Mouse (Mus musculus): ENCODE measurements around the gene Tm4sf19.
A peak's percentile ranks its signal among the peaks of the same experiment; 100 is the strongest.

Tm4sf19 gene

GRCm38 (mm10) chr16:32400267-32400666 is at the start of gene Tm4sf19:
Tm4sf19 (plus strand) TSS chr16:32400506.
- DNase-seq, result no peak

- peak; percentile 50 to 60 for DNase-seq
These were observed 49.5 kb upstream of the Tm4sf19 start for GRCm38 (mm10) chr16:32350776-32351175.

GRCm38 (mm10) chr16:32363530-32363929 is 36.8 kb upstream of the Tm4sf19 start:
- DNase-seq, result no peak

- peak; percentile 28 to 58 for DNase-seq
These were observed 29.0 kb upstream of the Tm4sf19 start for GRCm38 (mm10) chr16:32371351-32371750.

DNA sequence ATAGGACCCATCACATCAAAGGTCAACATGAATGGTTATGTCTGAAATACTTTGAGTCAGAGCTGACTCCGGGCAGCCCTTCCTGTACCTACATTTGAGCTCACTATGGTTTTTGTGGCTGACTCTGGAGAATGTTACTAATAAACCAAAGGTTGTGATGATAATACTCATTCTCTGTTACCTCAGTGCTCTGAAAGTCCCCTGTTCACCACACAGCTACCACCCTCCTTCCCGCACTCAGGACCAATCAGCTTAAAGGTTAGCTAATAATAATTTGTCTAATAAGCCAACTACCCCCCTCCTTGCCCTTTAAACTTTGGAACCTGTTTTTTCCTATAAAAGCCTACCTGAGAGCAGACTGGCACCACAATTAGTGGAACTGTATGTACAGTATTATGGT is 20.7 kb upstream of the Tm4sf19 start:
- no peak for DNase-seq

GRCm38 (mm10) chr16:32382901-32383300 is 17.4 kb upstream of the Tm4sf19 start:
- no peak for DNase-seq

GRCm38 (mm10) chr16:32384885-32385284 is 15.4 kb upstream of the Tm4sf19 start:
- no peak for DNase-seq

DNA sequence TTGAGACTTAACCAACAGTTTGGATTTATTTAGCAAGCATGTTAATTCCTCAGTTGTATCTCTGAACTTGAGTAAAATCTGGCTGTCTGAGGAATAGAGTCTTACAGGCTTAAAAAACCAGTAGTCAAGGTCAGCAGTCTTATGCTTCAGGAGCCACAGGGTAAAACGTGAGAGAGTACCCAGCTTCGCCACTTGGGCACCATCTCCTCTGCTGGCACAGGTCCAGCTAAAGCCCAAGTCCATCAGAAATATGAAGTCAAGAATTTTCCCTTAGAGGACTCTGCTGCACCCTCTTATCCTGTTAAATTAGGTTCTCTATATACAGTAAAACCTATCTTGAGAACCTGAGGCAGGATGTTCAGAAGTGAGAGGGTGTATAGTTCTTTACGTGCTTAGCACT is 13.5 kb upstream of the Tm4sf19 start:
- peak in 1 of 2 experiments; percentile 32 for DNase-seq

- no peak for DNase-seq
These were observed 11.3 kb upstream of the Tm4sf19 start for GRCm38 (mm10) chr16:32389049-32389448.

DNA sequence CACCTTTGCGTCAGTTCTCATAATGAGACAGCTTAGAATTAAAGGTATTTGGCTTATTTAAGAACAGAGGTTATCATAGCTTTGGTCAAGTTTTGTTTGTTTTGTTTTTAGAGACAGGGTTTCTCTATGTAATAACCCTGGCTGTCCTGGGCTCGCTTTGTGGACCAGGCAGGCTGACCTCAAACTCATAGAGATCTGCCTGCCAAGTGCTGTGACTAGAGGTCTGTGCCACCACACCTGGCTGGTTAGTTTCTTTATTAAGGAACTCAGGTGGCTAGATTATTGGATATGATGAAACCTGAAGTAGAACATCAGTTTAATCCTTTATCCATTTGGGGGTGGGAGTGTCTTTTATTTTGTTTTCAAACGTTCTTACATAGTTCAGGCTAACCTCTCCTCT is 10.5 kb upstream of the Tm4sf19 start:
- no peak for DNase-seq

DNA sequence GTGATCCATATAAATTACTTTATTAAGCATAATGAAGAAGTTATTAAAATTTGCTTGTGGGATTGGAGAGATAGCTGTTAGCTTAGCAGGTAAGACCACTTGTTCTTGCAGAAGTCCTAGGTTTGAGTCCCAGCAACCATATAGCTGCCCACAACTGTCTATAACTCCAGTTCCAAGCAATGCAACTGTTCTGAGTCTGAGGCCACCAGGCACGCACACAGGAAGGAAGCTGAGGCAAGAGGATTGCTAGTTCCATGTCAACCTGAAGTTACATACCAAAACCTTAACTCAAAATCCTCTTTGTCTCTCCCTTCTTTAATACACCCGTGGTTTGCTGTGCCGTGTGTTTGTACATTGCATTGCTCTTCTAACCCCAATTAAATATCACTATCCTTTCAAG is 9.4 kb upstream of the Tm4sf19 start:
- DNase-seq, result no peak

DNA sequence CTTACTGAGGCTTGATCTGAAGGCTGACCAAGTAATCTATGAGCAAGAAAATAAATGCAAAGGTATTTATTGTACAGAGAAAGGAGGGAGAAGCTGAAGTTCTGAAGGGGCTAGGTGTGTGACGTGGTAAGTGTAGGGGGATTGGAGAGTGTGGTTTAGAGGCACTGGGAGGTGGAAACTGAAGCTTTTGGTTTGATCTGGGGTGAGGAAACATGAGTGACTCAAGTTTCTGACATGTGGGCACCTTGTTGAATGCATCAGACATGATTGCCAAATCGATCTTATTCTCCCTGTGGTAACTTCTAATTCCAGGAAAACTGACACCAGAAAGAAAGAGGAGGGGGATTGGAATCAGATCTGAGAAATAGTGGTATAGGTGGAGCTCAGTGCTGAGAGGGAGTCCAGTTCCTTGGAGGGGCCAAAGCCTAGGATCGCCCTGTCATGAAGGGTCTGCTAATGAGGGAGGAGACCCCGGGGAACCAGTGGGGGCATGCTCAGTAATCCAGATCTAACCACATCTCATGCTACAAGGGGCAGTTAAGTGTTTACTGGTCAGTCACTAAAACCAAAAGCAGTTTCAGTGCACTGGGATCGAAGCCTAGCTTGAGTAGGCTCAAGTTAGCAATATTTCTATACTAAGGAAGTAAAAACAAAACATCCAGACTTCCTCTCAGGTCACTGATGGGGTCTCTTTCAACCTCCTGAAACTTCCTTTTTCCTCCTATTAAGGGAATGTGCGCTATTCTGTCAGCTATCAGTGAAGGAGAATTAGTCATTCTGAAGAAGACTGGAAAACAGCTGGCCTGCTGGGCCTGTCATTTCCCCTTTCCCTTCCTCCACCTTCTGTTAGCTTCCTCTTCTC is 4.4 kb upstream of the Tm4sf19 start:
- DNase-seq, result no peak

GRCm38 (mm10) chr16:32396541-32396835 is 3.8 kb upstream of the Tm4sf19 start:
- DNase-seq, result no peak

DNA sequence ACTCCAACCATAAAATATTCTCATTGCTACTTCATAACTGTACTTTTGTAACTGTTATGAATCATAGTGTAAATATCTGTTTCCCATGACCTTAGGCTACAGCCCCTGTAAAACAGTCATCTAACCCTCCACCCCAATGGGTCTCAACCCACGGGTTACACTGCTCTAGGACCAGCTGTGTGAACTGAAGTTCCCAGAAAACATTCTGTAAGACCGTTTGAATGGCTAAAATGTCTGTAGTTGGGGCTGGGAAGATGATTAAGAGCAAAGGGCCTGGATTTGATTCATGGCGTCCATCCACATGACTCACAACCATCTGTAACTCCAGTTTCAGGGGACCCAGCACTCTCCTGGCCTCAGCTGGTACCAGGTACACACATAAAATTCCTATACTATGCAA is 2.1 kb upstream of the Tm4sf19 start:
- no peak for DNase-seq

DNA sequence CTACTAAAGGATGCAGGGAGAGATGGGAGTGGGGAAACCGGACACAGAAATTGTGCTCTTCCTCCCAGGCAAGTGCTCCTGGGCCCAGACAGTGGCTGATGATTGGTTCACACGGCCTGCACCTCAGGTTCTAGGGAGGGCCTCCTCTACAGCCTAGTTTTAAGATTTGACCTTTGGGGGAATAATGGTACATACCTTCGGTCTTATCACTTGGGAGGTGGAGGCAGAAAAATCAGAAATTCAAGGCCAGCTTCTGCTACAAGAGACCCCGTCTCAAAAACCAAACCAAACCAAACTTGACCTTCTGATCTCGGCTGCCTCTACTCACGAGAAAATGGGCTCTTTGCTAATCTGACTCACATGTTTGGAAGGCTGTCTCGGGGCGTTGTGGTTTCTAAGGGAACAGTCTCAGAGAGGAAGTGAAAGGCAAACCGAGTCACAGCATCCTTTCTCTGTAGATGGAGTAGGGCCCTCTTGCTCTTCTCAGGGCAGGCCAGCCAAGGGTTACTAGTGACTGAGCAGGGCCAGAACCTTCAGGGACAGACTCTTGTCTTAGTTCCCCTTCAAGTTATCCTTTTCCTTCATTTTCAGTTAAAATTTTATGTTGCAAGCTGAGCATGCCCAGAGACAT is 1.1 kb downstream of the Tm4sf19 start:
- DNase-seq, result no peak

DNA sequence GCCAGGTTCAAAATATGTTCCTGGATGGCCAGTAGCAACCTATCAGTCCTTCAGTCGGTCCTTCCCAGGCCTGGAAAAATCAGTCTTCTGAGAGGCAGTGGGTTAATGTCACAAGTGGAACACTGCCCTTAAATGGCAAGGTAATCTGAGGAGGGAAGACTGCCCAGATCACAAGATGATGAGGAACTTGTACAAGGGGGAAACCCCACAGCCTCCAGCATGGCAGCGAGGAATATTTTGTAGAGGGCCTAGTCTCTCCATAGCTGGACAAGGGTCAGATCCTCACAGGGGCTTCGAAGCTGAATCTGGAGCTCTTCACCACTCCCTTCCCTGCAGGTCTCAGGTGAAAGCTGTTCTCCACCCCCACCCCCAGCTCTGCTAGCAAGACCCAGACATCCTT is 2.5 kb downstream of the Tm4sf19 start:
- no peak for DNase-seq

GRCm38 (mm10) chr16:32405716-32406115 is 5.4 kb downstream of the Tm4sf19 start:
- no peak for DNase-seq

- no peak for DNase-seq
These were observed 6.4 kb downstream of the Tm4sf19 start for GRCm38 (mm10) chr16:32406671-32407070.

GRCm38 (mm10) chr16:32407730-32408129 is 7.4 kb downstream of the Tm4sf19 start:
- DNase-seq, result no peak

GRCm38 (mm10) chr16:32417457-32417856 is 17.2 kb downstream of the Tm4sf19 start:
- no peak for DNase-seq

DNA sequence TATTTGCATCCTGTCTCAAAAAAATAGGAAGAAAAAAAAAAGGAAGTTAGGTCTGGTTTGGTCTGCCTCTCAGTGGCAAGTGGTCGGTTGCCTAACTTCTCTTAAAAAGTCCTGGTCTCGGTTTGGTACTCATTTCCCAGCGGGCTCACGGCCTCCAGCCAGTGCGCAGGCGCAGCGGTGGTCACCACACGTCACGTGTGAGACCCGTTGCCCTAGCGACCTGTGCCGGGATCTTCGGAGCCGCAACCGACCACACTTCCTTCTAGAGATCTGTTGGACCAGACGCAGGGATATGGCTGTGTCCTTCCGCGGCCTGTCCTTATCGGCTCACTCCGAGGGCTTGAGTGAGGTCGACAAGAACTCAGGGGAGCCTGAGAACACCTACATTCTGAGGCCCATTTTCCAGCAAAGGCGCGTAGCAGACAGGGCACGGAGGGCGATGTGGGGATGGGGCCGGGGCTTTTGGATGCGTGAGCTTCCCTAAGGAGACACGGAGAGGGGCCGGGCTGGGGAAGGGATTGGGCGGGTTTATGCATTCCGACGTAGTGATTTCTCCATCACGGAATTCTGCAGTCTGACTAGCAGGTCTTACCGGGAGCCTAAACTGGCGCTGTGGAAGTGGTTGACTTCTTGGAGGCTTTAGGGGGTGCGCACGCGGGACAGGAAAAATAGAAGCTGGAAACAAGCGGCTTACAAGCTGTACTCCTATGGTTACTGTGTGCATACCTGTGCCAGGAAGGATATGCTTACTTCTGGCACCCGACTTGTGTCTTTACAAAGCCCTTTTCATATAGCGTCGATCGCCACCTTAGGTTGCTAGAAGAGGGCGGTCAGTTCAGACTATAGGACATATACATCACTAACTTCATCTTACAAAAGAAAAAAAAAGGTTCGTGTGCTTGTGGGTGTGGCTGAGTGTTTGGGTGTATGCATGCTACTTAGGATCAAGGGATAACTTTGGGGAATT is 19.5 kb downstream of the Tm4sf19 start, which contains the start of gene Tctex1d2:
TSS of gene Tctex1d2 (plus strand) at position 186 of the 967 bp plus-strand sequence.
- DNase-seq, result peak; percentile 94 to 96

DNA sequence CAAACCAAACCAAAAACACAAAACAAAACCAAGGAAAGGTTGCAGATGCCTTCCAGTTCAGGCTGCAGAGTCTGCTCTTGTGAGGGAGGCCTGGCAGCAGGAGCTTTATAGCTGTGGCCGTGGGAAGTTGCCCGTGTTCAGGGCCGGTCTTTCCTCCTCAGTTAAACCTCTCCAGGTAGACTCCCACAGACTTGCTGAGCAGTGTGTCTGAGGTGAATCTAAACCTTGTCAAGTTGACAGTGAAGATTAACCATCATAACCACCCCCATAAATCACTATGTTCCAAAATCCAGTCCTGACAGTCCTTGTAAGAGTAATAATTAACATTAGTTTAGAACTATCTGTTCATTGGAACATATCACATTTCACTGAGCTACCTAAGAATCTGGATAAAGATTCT is 27.2 kb downstream of the Tm4sf19 start:
- DNase-seq, result no peak

GRCm38 (mm10) chr16:32430474-32431046 is 30.3 kb downstream of the Tm4sf19 start, which contains the start of gene Pcyt1a:
Pcyt1a (plus strand) TSS chr16:32430921.
- DNase-seq, result peak; percentile 93 to 94
